Mouse (Mus musculus): ENCODE results near the gene Ccdc59. TPM values are rescaled to one million over a fixed set of nuclear protein-coding genes. Genes with fewer than 3 reads are reported as not detected.

The Ccdc59 gene
- 64.4 TPM for polyA plus RNA-seq (2017; shearing (Covaris generic))

DNA sequence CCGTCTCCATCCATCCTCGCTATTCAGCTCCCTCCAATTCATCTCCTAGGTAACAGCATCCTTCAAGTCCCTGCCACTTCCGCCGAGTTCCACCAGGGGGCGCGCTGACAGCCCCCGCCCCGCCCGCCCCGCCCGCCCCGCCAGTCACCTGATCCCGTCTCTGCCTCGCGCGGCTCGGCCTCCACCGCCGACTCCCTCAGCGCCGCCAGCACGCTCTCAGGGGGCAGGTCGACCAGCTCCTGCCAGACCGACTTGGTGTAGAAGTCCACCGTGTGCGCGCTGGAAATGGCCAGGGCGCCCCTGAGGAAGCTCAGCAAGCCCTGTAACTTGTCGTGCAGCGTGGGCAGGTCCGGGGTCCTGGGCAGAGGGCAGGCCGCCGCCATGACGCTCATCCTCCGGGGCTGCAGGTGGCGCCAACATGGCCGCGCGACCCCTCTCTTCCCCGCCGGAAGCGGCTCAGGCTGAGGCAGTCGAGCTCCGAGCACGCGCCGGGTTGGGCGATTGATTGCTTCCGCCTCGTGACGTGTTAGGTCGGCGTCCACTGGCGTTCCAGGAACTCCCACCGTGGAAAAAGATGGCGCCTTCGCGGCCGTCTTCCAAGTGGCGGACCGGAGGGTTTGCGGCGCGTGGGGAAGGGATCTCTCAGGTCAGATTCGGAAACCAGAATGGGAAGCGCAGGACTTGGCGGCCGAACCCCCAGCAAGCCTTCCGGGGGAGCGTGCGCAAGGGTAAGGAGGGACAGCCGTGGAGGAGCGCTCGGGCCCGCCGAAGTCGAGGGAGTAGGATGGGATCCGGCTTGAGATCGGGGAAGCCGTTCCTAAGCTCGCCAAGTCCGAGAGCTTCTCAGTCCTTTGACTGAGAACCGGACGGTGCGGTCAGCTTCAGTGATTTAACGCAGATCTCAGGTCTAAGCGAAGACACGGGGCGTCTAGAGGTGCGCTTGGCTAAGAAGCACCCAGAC lies at the start of gene Ccdc59, which contains the start of gene Mettl25:
TSS of gene Ccdc59 (plus strand) at position 140 of the 961 bp plus-strand sequence.
TSS of gene Mettl25 (minus strand) at position 453 of the 961 bp plus-strand sequence.

Other genes starting within 250 kb of the Ccdc59 start
- 10.4 TPM for gene Mettl25, start 313 bp downstream of the Ccdc59 start, polyA plus RNA-seq (2017; shearing (Covaris generic))

All from inflammation-experienced regulatory T-cells, adult 16 weeks (primary cell).